Mouse (Mus musculus): ENCODE results near the gene Rph3al. TPM values are rescaled to one million over a fixed set of nuclear protein-coding genes. Genes with fewer than 3 reads are reported as not detected.

The Rph3al gene
- total RNA-seq, 1 experiment from 2014 or later: 4.6 TPM

DNA sequence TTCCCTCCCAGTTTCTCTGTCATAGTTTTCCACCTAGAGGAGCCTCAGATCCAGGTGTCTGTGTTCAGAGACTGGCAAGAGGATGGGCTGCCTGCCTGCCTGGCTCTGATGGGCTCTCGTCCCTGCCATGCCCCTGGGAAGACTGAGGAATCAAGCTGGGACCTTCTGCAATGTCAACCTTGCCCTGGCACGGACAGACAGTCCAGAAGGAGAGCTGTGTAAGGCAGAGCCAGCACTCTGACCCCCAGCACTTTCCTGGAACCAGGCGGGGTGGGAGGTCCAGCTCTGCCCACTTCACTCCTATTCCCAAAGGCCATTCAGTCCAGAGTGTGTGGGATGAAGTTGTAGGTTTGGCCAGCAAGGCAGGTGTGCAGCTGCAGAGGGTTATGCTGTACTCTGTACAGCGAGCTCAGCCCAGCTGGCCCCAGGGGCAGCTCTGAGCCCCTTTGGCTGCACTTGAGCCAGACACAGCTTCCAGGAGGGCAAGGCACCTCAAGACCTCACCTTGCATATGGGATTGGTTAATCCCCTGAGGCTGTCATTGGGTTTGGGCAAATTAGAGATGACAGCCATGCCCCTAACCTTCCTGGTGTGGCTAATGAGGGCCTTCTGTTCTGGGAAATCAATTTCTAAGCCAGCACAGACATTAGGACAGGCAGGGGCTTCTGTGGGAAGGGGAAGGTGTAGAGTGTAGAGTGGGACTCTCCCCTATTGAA lies 95.2 kb downstream of the Rph3al start:
- ATAC-seq (replicated peaks; ENCODE audit: insufficient number of reproducible peaks, low FRiP score, low TSS enrichment, poor library complexity, severe bottlenecking): no peak

DNA sequence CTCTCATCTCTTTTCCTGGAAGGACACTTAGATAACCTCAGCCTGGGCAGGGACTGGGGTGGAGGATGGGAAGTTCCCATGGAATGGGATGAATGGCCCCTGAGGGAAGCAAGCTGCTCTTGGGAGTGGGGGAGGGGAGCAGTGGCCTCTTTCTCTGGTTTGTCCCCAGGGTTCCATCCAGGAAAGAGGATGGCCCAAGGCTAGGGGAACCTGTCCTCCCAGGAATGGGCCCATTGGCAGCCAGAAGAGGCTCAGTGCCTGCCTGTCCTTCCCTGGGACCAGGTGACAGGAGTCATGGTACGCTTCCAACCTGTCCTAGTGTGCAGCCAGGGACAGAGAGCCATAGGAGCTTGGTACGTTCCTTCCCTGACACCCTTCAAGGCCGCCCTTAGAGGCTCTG lies 96.7 kb downstream of the Rph3al start:
- no peak for ATAC-seq (replicated peaks; ENCODE audit: insufficient number of reproducible peaks, low FRiP score, low TSS enrichment, poor library complexity, severe bottlenecking)

DNA sequence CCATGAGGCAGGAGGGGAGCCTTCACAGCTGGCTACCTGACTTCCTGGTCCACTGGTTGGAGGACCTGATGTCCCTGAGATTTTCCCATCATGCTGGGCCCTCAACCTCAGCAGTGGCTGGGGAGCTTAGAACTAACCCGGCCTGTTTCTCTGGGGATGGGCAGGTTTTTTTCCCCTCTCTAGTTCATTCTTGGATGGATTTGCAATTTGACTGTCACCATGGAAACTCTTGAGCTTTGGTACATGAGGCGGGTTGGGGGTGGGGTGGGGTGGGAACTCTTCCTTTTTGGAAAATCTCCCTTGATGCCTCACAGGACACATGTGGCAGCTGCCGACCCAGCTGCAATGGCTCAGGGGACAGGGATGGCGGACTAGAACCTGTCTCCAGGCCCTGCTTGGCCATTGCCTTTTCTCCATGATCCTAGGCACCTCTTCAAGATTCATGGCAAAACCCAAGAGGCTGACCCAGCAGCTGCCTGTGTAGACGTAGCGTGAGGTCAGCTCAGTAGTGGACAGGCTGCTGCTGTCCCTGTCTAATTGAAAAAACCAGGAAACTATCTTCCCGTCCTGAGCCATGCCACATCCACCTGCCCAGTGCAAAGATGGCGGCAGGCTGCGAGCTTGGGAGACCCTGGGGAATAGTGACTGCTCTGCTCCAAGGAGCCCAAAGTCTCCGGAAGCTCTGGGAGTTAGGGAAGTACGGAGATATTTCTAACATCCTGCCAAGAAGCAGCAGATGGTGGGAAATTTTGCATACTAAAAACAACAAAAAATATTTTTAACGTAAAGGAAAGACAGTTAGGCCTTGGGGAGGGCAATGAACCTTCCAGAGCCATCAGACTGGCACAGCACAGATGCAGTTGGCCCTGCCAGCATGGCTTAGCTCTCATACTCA lies 98.4 kb downstream of the Rph3al start:
- no peak for ATAC-seq (replicated peaks; ENCODE audit: insufficient number of reproducible peaks, low FRiP score, low TSS enrichment, poor library complexity, severe bottlenecking)

DNA sequence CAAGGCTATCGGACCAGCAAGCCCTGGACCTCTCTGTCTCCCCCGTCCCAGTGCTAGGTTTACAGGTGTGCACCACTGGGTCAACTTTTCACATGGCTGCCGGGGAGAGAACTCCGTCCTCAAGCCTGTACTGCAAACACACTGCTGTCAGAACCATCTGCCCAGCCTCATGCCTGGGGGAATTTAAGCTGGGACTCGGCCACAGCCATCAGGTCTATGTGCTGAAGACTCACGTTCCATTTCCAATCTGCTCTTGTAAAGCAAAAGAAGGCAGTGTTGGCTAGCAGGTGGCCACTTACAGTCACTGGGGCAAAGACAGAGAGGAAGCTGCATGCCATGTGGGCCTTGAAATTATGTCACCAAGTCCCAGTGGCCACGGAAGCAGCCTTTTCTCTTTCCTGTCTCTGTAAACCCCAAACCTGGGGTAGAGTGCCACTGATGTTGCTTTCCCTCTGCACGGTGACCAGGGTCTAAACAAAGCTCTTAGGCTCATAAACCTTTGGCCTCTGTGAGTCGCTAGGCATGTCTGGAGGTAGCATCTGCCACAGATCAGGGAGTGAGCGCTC lies 99.3 kb downstream of the Rph3al start:
- no peak for ATAC-seq (replicated peaks; ENCODE audit: insufficient number of reproducible peaks, low FRiP score, low TSS enrichment, poor library complexity, severe bottlenecking)

DNA sequence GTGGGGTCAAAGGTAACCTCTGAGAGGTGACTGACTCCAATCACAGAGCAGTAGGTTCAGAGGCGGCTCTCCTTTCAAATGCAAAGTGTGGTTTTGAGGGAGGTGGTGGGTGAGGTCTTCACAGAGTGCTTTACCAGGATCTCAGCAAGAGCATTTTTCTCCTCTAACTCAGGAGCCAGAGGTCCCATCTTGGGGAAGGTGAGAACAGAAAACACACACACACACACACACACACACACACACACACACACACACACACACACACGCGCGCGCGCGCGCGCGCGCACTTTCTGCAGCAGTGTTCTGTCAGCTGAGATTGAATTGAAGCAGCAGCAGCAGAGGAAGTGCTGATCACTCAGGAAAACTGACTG lies 102.0 kb downstream of the Rph3al start:
- no peak for ATAC-seq (replicated peaks; ENCODE audit: insufficient number of reproducible peaks, low FRiP score, low TSS enrichment, poor library complexity, severe bottlenecking)

DNA sequence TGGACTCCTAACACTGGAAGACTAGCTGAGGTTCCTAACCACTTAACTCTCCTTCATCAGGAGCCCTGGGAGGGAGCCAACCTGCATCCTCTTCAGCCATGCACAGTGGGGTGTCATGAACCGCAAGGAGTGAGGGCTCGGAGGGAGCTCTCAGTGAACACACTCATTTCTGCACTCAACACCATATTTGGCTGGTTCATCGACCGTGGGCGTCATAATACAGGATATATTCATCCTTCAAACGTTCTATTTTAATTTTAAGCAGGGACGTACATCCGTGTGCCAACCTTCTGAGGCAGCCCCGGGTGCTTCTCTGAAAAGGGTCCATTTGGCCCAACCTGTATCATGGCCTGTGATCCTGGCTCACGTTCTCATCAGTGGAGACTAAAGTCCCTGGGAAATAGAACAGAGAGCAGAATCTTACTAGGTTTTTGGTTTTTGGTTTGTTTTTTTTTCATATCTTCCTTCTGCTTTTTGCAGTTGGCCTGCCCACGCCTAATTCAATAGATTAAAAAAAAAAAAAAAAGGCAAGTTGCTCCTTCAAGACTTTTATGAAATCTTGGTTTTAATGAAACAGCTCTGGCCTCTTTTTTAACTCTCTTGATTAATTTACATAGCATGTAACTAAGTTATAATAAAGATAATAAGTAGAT lies 102.5 kb downstream of the Rph3al start:
- no peak for ATAC-seq (replicated peaks; ENCODE audit: insufficient number of reproducible peaks, low FRiP score, low TSS enrichment, poor library complexity, severe bottlenecking)

DNA sequence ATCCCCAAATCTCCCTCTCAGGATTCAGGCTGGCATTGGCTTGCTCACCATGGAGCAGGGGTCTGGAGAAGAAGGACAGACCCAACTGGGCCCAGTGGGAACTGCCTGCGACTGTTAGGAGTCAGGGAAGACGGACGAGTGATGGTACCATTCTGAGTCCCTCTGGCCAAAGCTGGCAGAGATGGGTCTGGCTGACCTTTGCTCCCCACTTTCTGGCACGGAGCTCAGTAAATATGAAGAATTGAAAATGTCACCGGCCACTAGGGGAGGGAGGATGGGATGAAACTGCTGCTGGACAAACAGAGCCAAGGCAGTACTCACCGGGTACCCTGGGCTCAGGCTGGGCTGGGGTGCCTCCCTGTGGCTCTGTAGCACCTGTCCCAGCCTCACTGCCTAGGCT lies 105.1 kb downstream of the Rph3al start:
- no peak for ATAC-seq (replicated peaks; ENCODE audit: insufficient number of reproducible peaks, low FRiP score, low TSS enrichment, poor library complexity, severe bottlenecking)

DNA sequence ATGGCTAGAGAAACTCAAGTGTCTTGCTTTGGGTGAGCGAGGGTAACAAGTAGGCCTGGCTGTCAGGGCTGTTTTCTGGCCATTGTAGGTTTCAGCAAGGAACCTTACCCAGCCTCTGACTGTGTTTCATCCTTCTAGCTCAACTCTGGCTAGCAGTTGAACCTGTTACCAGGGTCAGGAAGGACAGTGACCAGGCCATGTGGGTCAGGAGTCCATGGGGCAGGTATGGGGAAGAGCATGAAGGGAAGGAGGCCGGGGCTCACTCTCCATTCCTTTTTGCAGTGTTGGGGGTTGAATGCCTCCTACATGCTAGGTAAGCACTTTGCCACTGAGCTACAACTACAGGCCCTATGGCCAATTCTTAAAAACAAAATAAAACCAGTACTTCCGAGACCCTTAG lies 107.8 kb downstream of the Rph3al start:
- ATAC-seq (replicated peaks; ENCODE audit: insufficient number of reproducible peaks, low FRiP score, low TSS enrichment, poor library complexity, severe bottlenecking): no peak

DNA sequence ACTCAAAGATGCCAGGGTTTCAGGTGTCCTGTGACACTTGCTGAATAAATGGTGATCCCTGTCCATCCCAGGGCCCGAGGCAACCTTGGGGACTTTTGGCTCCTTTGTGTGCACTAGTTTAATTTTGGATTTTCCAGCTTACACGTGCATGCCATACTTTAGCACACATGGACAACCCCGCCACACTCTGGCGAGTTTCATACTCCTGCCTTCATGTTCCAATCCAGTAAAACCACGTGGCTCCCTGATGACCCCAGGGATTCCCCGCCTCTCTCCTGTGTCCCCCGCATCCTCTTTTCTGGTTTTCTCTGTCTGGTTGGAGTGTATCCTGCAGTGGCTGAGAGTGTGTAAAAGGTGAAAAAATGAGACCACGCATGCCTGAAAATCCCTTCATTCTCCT lies 110.8 kb downstream of the Rph3al start:
- no peak for ATAC-seq (replicated peaks; ENCODE audit: insufficient number of reproducible peaks, low FRiP score, low TSS enrichment, poor library complexity, severe bottlenecking)

DNA sequence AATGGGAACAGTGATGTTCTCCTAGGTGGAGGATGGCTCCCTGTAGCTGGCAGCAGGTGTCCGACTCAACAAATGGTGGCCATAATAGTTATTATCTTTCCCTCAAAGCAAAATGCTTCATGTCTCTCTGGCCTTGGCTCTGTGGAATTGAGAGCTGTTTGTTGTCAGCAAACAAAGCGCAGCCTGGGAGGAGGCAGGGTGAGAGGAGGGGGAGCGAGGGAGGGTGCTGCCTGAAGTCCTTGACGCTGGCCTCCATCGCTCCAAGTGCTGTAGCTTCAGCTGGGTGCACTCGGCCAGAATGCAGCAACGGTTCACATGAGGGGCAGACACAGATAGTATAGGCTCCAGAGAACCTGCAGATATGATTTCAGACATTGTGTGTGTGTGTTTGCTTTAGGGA lies 114.7 kb downstream of the Rph3al start:
- ATAC-seq (replicated peaks; ENCODE audit: insufficient number of reproducible peaks, low FRiP score, low TSS enrichment, poor library complexity, severe bottlenecking): no peak

DNA sequence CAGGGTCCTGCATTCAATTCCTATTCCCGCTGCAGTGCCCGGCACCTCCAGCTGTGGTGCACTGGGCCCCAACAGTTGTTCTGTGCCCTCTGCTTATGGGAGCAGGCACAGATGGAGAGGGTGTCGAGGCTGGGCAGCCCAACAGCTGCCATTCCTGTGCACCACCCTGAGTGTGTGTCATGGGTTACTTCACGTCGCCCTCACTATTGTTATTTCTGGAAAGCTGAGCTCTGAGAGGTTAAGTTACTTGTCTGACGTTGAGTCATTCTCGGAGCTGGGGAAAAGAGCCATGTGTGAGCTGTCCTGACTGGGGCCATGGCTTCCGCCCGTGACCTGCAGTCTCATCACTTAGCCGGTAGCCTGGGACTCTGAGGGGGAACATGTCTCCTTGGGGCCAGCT lies 125.1 kb downstream of the Rph3al start:
- no peak for ATAC-seq (replicated peaks; ENCODE audit: insufficient number of reproducible peaks, low FRiP score, low TSS enrichment, poor library complexity, severe bottlenecking)

DNA sequence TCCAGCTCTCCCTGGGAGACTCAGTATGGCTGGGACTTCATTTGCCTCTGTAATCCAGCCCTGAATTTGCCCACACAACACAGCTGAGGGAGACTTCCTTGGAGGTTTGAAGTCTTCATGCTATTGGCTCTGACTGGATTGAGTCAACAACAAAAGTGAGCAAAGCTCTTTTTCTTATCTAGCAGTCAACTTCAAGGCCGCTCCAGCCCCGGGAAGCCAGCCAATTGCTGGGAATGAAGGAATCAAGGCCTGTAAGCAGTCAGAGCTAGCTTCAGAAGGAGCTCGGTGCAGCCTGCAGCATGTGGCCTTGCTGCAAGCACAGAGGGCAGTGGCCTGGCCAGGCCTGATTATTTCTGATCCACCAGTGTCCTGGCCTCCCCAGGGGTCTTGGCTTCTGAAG lies 126.3 kb downstream of the Rph3al start:
- no peak for ATAC-seq (replicated peaks; ENCODE audit: insufficient number of reproducible peaks, low FRiP score, low TSS enrichment, poor library complexity, severe bottlenecking)

DNA sequence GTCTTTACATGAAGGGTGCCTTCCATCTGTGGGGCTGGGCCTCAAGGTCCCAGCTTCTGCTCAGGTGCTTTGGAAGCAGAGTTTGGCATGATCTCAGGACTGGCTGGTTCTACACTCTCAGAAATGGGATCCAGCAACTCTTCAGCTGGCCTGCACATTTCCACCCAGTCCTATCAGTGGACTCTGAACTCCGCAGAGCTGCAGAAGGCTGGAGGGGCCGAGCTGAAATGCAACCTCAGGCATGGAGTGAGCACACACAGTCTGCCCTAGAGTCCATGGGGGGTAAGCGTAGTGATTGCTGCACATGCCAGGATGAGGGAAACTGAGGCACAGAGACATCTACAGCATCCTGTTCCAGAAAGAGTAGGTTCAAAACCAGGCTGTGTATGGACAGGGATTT lies 127.7 kb downstream of the Rph3al start:
- ATAC-seq (replicated peaks; ENCODE audit: insufficient number of reproducible peaks, low FRiP score, low TSS enrichment, poor library complexity, severe bottlenecking): no peak

DNA sequence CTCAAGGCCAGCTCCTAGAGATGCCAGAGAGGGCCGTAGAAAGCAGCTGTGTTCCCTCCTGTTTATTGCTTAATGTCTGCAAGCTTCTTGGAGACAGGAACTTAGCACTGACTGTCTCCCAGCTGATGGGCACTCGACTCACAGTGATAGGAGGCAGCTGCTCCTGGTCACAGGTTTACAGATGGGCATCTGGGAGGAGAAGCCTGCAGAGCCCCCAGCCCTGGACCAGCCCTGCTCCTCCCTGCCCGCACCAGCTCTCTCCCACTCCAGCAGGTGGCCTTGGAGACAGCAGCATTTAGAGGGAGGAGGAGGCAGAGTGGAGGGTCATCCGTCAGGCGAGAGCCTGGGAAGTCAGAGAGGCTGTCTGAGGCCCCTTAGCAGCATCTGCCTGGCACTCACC lies 130.7 kb downstream of the Rph3al start:
- ATAC-seq (replicated peaks; ENCODE audit: insufficient number of reproducible peaks, low FRiP score, low TSS enrichment, poor library complexity, severe bottlenecking): no peak

DNA sequence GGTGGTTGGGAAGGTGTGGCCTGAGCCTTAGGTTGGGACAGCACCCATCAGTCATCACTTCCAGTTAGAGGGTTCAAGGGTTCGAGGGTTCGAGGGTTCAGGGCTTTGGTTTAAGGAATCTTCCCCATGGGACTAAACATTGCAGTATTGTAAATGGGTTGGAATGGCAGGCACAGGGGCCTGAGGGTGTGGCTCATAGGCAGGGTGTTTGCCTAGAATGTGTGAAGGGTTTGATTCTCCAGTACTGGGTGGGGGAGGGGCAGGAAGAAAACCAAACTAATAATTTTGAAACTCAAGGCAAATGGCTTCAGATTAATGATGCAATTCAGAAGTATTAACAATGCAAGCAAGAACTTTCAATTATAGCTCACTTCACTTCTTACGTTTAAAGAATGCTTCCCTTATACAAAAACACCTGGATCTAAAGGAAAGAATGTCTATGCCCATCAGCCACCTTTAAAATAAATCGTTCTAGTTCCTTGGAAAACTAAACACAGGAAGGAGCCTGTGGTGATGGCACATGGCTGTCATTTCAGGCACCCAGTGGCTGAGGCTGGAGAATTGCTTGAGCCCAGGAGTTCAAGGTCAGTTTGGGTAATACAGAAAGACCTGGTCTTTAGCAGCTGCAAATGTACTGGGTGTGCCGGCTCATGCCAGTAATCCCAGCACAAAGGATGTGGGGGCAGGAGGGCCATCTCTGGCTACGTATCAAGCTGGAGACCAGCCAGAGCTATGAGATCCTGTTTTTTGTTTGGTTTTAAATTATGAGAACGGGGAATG lies 136.3 kb downstream of the Rph3al start:
- ATAC-seq (replicated peaks; ENCODE audit: insufficient number of reproducible peaks, low FRiP score, low TSS enrichment, poor library complexity, severe bottlenecking): no peak

DNA sequence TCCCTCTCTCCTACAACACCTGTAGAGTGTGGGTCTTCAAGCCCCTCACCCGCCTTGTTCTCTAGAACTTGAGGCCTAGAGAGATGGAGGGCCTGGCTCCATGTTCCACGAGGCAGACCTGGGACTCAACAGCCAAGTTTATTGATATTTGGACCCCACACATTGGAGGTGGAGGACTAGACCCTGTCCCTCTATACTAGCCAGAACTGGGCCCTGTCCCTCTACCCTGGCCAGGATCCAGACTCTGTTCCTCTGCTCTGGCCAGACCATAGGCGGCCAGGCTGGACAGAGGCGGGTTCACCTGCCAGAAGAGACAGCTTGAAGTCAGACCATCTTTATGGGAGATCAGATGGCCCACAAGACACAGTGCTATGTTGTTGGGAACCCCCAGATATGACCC lies 136.9 kb downstream of the Rph3al start:
- ATAC-seq (replicated peaks; ENCODE audit: insufficient number of reproducible peaks, low FRiP score, low TSS enrichment, poor library complexity, severe bottlenecking): no peak

DNA sequence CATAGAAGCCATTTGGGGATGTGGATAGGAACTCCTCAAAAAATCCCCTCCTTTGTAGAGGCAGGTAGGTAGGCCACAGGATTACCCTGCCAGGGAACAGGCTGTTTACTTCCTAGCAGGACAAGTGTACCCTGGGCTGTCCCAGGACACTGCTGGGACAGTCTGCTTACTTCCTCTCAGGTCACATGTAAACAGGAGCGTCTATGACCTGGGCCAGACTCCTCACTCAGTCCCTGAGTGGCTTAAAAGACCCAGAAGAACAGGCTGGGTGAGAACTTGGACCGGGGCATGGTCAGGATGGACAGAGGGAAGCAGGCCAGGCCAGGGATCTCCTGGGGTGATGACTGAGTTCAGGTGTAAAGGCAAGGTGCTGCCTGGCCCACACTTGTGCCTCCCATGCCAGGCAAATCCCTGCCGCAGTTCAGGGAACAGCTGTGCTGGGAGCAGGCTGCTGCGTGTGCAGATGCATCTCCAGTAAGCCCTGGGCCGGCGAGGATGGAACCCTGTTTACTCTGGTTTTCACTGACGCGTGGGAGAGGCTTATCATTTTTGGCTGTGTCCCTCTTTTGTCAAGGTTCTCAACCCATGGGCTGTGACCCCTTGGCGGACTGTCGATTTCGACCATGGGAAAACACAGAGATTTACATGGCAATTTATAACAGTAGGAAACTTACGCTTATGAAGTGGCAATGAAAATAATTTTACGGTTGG lies 141.5 kb downstream of the Rph3al start:
- no peak for ATAC-seq (replicated peaks; ENCODE audit: insufficient number of reproducible peaks, low FRiP score, low TSS enrichment, poor library complexity, severe bottlenecking)

DNA sequence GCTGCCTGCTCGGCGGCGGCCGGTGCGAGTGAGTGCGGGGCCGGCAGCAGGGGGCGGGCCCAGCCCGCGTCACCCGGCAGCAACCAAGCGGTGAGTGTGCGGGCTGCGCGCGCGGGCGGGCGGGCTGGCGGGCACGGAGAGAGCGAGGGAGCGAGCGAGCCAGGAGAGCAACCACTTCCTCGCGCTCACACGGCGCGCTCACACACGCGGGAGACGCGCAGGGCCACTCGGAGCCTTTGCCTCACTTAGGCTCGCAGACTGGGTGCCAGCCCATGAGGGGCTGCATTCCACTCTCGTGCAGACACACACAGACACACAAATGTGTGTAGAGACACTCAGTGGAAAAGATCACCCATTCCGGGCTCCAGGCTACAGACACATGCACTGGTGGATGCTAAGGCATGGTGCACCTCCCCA lies 142.2 kb downstream of the Rph3al start, which contains the start of gene Doc2b:
Doc2b (minus strand) TSS at position 21 of the 417 bp plus-strand sequence.
- ATAC-seq (replicated peaks; ENCODE audit: insufficient number of reproducible peaks, low FRiP score, low TSS enrichment, poor library complexity, severe bottlenecking): no peak

Data from monocyte, adult 5-6 weeks (primary cell).